Mouse (Mus musculus): ENCODE measurements around the gene Cysltr2.

The Cysltr2 gene

GRCm38 (mm10) chr14:72985113-72985512 lies 63.8 kb downstream of the Cysltr2 start:
- no peak for DNase-seq (ENCODE audit: low read depth, low spot score)

GRCm38 (mm10) chr14:72983456-72983855 lies 65.5 kb downstream of the Cysltr2 start:
- peak; percentile 74 for DNase-seq (ENCODE audit: low read depth, low spot score)

GRCm38 (mm10) chr14:72982981-72983436 lies 65.9 kb downstream of the Cysltr2 start:
- DNase-seq (ENCODE audit: low read depth, low spot score) = no peak

GRCm38 (mm10) chr14:72980761-72981160 lies 68.2 kb downstream of the Cysltr2 start:
- DNase-seq (ENCODE audit: low read depth, low spot score) = no peak

- no peak for DNase-seq (ENCODE audit: low read depth, low spot score)
These were observed 68.8 kb downstream of the Cysltr2 start for GRCm38 (mm10) chr14:72980106-72980505.

- DNase-seq (ENCODE audit: low read depth, low spot score) = no peak
These were observed 72.8 kb downstream of the Cysltr2 start for GRCm38 (mm10) chr14:72976111-72976510.

All from forelimb bud, embryonic 11.5 days (tissue).